Mouse (Mus musculus) ES-E14 (cell line): ENCODE measurements around the gene Ebi3. TPM values are rescaled to one million over a fixed set of nuclear protein-coding genes. Genes with fewer than 3 reads are reported as not detected.

Experiments used
- DNase-seq: peaks from one replicate; pipeline ENCODE4 v3.0.0-alpha.2; 2013; ENCODE audit warnings: low read depth, low spot score
- H3K27ac ChIP-seq: 2 replicates; pipeline ENCODE4 v1.5.1; 2012; ENCODE audit warnings: low read depth, mild to moderate bottlenecking, low read length, moderate library complexity, mixed read lengths; ENCODE audit not compliant: poor library complexity, insufficient read depth, severe bottlenecking
- H3K36me3 ChIP-seq: 2 replicates; pipeline ENCODE4 v1.6.1; 2012; ENCODE audit warnings: mild to moderate bottlenecking, low read length, moderate library complexity, mixed read lengths; ENCODE audit not compliant: control insufficient read depth, poor library complexity, insufficient read depth, severe bottlenecking
- H3K4me1 ChIP-seq, 2 experiments: fragments of 150-350 bp in 1 of 2; sonication (generic) in 1 of 2; 2 replicates each; pipeline ENCODE4 v1.6.1; 2012; ENCODE audit warnings: low read length in 2 of 2, mild to moderate bottlenecking in 1 of 2, mixed read lengths in 1 of 2; ENCODE audit not compliant: control insufficient read depth in 2 of 2, insufficient read depth in 2 of 2, poor library complexity in 1 of 2
- H3K4me3 ChIP-seq, 2 experiments: fragments of 150-350 bp in 1 of 2; sonication (generic) in 1 of 2; 2 replicates each; pipeline ENCODE4 v1.5.1; 2012; ENCODE audit warnings: low read length in 2 of 2, low read depth in 1 of 2, mild to moderate bottlenecking in 1 of 2, mixed read lengths in 1 of 2; ENCODE audit not compliant: insufficient read depth in 1 of 2, poor library complexity in 1 of 2, severe bottlenecking in 1 of 2
- H3K9ac ChIP-seq: 2 replicates; pipeline ENCODE4 v1.6.1; 2012; ENCODE audit warnings: low read depth, mild to moderate bottlenecking, low read length, mixed read lengths; ENCODE audit not compliant: poor library complexity, insufficient read depth, severe bottlenecking
- H3K9me3 ChIP-seq: fragments of 150-350 bp; sonication (generic); 2 replicates; pipeline ENCODE4 v1.6.1; 2012; ENCODE audit warnings: low read depth, mild to moderate bottlenecking, low read length; ENCODE audit not compliant: control insufficient read depth, insufficient read depth
- CHD2 ChIP-seq: IDR thresholded peaks from 2 replicates; pipeline ENCODE4 v1.6.1; 2014; ENCODE audit warnings: mild to moderate bottlenecking, low read depth, low read length, inconsistent platforms
- HCFC1 ChIP-seq: IDR thresholded peaks from 2 replicates; pipeline ENCODE4 v1.6.1; 2012; ENCODE audit warnings: low read length, inconsistent platforms, borderline replicate concordance; ENCODE audit not compliant: insufficient read depth
- MAFK ChIP-seq: IDR thresholded peaks from 2 replicates; pipeline ENCODE4 v1.6.1; 2014; ENCODE audit warnings: mild to moderate bottlenecking, low read depth, low read length, inconsistent platforms; ENCODE audit not compliant: insufficient read depth
- ZC3H11A ChIP-seq: IDR thresholded peaks from 2 replicates; pipeline ENCODE4 v1.6.1; 2012; ENCODE audit warnings: low read depth, mild to moderate bottlenecking, inconsistent platforms, low read length, borderline replicate concordance
- ZNF384 ChIP-seq: IDR thresholded peaks from 2 replicates; pipeline ENCODE4 v1.6.1; 2012; ENCODE audit warnings: low read depth, low read length, inconsistent platforms
- in situ Hi-C, 2 experiments: fragments of 600-800 bp; cut with MboI; formaldehyde crosslinking; loops; one replicate each; pipeline ENCODE4 v1.15.1; 2025; ENCODE audit warnings: low sequenced_read_pairs in 2 of 2, inconsistent platforms in 1 of 2; ENCODE audit not compliant: unreplicated experiment in 2 of 2
- total RNA-seq: library from RNA; depleted of rRNA; stranded (reverse); fragments of 300-350 nt; gene quantifications from 2 replicates; pipeline ENCODE4 v1.2.3, GENCODE M21; 2012

The Ebi3 gene
- total RNA-seq, 1 experiment, result 0.49 TPM

GRCm38 (mm10) chr17:55959946-55960740 is 7.7 kb downstream of the Ebi3 start:
- no peak overlapping the region for H3K9ac ChIP-seq
- H3K9me3 ChIP-seq, result no peaks in the 10 kb centered on the region
- in situ Hi-C loops, result no loop called here
- H3K27ac ChIP-seq, result no peak overlapping the region
- H3K4me1 ChIP-seq, result peaks cover 4 to 15% of the 10 kb centered on the region in 2 experiments; a peak in 3 of 4 replicates
- H3K36me3 ChIP-seq, result peaks cover 14% of the 10 kb centered on the region
- DNase-seq, result no peak
- no peak for TF ChIP-seq ZC3H11A
- no peak for TF ChIP-seq CHD2
- no peak for TF ChIP-seq HCFC1
- TF ChIP-seq MAFK, result no peak
- no peak for TF ChIP-seq ZNF384
- 0 out of 4 replicates have a peak overlapping the region, but pooled peaks of 1 of the 2 experiments have one; percentile 73 for H3K4me3 ChIP-seq

DNA sequence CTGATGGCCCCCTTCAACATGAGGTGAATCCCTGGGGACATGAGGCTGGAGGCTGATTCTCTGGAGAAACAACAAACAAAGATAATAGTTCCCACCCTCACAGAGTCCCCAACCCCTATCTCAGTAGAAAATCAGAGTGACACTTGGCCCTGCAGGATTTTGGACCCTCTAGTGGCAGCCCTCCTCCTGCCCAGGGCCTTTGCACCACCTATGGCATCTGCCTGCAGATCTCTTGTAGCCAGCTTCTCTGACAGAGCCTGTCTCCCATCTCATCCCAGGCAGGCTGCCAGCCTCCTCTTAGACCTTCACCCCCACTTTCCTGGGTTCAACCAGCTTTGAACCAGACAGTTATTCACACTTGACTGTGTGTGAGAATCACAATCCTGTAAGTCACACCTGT is 8.4 kb downstream of the Ebi3 start:
- no peak for DNase-seq
- in situ Hi-C loops, result no loop called here
- Histone ChIP-seq H3K27ac (no peak overlapping the region), H3K9me3 (no peaks in the 10 kb centered on the region), H3K4me3 (no peak overlapping the region), H3K9ac (no peak overlapping the region), H3K36me3 (peaks cover 14% of the 10 kb centered on the region), H3K4me1 (peaks cover 2 to 15% of the 10 kb centered on the region in 2 experiments; a peak in 3 of 4 replicates)
- TF ChIP-seq ZNF384 (no peak), MAFK (no peak), CHD2 (no peak), HCFC1 (no peak), ZC3H11A (no peak)

DNA sequence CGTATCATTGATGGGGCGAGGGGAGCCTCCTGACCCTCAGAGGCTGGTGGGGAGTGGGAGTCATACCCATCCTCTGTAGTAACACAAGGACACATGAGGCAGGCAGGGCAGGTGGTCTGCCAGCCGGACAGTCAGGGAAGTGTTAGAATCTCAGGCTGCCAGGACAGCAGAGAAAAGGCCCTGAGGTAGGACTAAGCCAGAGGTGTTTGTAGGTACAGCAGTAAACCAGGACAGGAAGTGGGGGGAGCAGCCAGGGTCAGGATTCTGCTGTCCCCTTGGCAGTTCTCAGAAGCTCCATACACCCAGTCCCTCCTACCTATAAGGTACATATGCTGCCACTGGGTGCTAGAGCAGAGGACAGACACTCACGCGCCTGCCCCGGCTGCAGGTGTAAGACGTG is 9.2 kb downstream of the Ebi3 start:
- H3K27ac ChIP-seq, result no peak overlapping the region
- H3K36me3 ChIP-seq, result peaks cover 17% of the 10 kb centered on the region
- in situ Hi-C loops, result no loop called here
- no peak overlapping the region for H3K4me3 ChIP-seq
- no peaks in the 10 kb centered on the region for H3K9me3 ChIP-seq
- no peak overlapping the region for H3K9ac ChIP-seq
- H3K4me1 ChIP-seq, result peaks cover 2 to 12% of the 10 kb centered on the region in 2 experiments; a peak in 2 of 4 replicates
- no peak for DNase-seq
- TF ChIP-seq MAFK (no peak), HCFC1 (no peak), ZNF384 (no peak), ZC3H11A (no peak), CHD2 (no peak)

DNA sequence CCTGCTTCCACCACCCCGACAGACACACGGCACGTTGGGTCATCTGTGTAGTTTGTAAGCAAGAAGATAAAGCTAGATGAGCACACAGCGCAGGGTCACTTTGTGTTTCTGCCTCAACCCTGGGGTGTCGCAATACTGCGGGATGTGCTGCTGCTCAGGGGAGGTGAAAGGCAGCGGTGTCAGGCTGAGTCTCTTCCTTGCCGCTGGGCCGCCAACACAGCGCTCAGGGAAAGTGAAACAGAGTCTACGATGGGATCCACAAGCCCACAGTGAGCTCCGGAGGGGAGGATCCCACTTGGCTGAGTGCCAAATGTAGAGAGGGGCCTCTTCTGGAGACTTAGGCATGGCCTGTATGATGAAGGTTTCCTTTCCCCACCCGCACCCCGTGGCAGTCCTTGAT is 10.7 kb downstream of the Ebi3 start:
- no peak overlapping the region for H3K9ac ChIP-seq
- peaks cover 2 to 10% of the 10 kb centered on the region in 2 experiments; a peak in 2 of 4 replicates for H3K4me1 ChIP-seq
- H3K36me3 ChIP-seq, result peaks cover 28% of the 10 kb centered on the region
- no peak for TF ChIP-seq CHD2
- no peak for TF ChIP-seq ZC3H11A
- H3K4me3 ChIP-seq, result no peak overlapping the region
- no peak overlapping the region for H3K27ac ChIP-seq
- DNase-seq, result no peak
- in situ Hi-C loops, result no loop called here
- H3K9me3 ChIP-seq, result no peaks in the 10 kb centered on the region

- TF ChIP-seq CHD2 (no peak), HCFC1 (no peak), MAFK (no peak), ZC3H11A (no peak), ZNF384 (no peak)
- DNase-seq, result no peak
- Histone ChIP-seq H3K4me3 (no peak overlapping the region), H3K27ac (no peak overlapping the region), H3K4me1 (peaks cover 1 to 10% of the 10 kb centered on the region in 2 experiments; a peak in 2 of 4 replicates), H3K9me3 (no peaks in the 10 kb centered on the region), H3K9ac (no peak overlapping the region), H3K36me3 (peaks cover 28% of the 10 kb centered on the region)
- in situ Hi-C loops, result no loop called here
Observed at GRCm38 (mm10) chr17:55964496-55964895, 12.1 kb downstream of the Ebi3 start.
